Mouse (Mus musculus) layer of hippocampus, adult 6 months (tissue): ENCODE data around the gene Gm42957. TPM values are rescaled to one million over a fixed set of nuclear protein-coding genes. Genes with fewer than 3 reads are reported as not detected.

ENCODE experiments used
- long read RNA-seq, 2 experiments: library from polyadenylated mRNA; unstranded; transcript quantifications; one replicate each; pipeline ENCODE4 v2.0.0; 2019 to 2020
- polyA plus RNA-seq: library from polyadenylated mRNA; unstranded; fragments of <200 nt; fragmentation: Nextera tagmentation; gene quantifications from 2 replicates; pipeline ENCODE4 v1.2.3, GENCODE M21; 2021

Gene Gm42957
- polyA plus RNA-seq: not detected in 2 replicates
- long read RNA-seq, experiment 1, partial matches to known transcripts: 0 of 4 reads
- long read RNA-seq, experiment 1, other reads (novel, unspliced or antisense): 4 of 4 reads
- long read RNA-seq, experiment 2, partial matches to known transcripts: 0 of 1 reads
- long read RNA-seq, experiment 2, other reads (novel, unspliced or antisense): 1 of 1 reads

GRCm38 (mm10) chr3:96634928-96635879 is at the start of gene Gm42957, which contains the start of gene Pex11b:
TSS of gene Gm42957 (plus strand) at chr3:96635474.
TSS of gene Pex11b (plus strand) at chr3:96635376.

GRCm38 (mm10) chr3:96593790-96594560 is 41.3 kb upstream of the Gm42957 start, which contains the start of gene Polr3gl:
TSS of gene Polr3gl (minus strand) at chr3:96594181.

GRCm38 (mm10) chr3:96596228-96596707 is 39.0 kb upstream of the Gm42957 start, which contains the start of gene Ankrd34a:
TSS of gene Ankrd34a (plus strand) at chr3:96596636.

GRCm38 (mm10) chr3:96600639-96601250 is 34.5 kb upstream of the Gm42957 start, which contains the start of gene Lix1l:
TSS of gene Lix1l (plus strand) at chr3:96601149.

GRCm38 (mm10) chr3:96629729-96630600 is 5.3 kb upstream of the Gm42957 start, which contains the start of gene Rbm8a:
TSS of gene Rbm8a (plus strand) at chr3:96629933.

GRCm38 (mm10) chr3:96645018-96645649 is 9.9 kb downstream of the Gm42957 start, which contains the start of gene Itga10:
TSS of gene Itga10 (plus strand) at chr3:96645584.

GRCm38 (mm10) chr3:96669727-96670468 is 34.6 kb downstream of the Gm42957 start, which contains the start of gene Ankrd35:
TSS of gene Ankrd35 (plus strand) at chr3:96670131.

GRCm38 (mm10) chr3:96696198-96696765 is 61.0 kb downstream of the Gm42957 start, which contains the start of gene Pias3:
TSS of gene Pias3 (plus strand) at chr3:96696384.

Other genes starting within 250 kb of the Gm42957 start
- 0.14 TPM in 1 of 2 replicates, not detected in the other for gene BC107364, start 183.2 kb upstream of the Gm42957 start, polyA plus RNA-seq
- 0.19 and 0.55 TPM in 2 replicates for gene Hfe2, start 110.3 kb upstream of the Gm42957 start, polyA plus RNA-seq
- 5.2 and 6.2 TPM in 2 replicates for gene Txnip, start 77.5 kb upstream of the Gm42957 start, polyA plus RNA-seq
- 0.30 and 0.41 TPM in 2 replicates for gene Gm16253, start 58.5 kb upstream of the Gm42957 start, polyA plus RNA-seq
- gene Polr3gl, start 41.3 kb upstream of the Gm42957 start, polyA plus RNA-seq: 17.9 and 18.7 TPM in 2 replicates
- 30.7 and 38.3 TPM in 2 replicates for gene Ankrd34a, start 38.8 kb upstream of the Gm42957 start, polyA plus RNA-seq
- gene Lix1l, start 34.3 kb upstream of the Gm42957 start, polyA plus RNA-seq: 1.2 and 1.4 TPM in 2 replicates
- 22.5 and 30.1 TPM in 2 replicates for gene Rbm8a, start 5.5 kb upstream of the Gm42957 start, polyA plus RNA-seq
- gene Pex11b, start 98 bp upstream of the Gm42957 start, polyA plus RNA-seq: 106 and 113 TPM in 2 replicates
- gene Itga10, start 10.1 kb downstream of the Gm42957 start, polyA plus RNA-seq: 0.06 and 0.10 TPM in 2 replicates
- 3.0 and 3.7 TPM in 2 replicates for gene Ankrd35, start 34.7 kb downstream of the Gm42957 start, polyA plus RNA-seq
- gene Pias3, start 60.9 kb downstream of the Gm42957 start, polyA plus RNA-seq: 11.7 and 11.8 TPM in 2 replicates
- 11.9 and 12.1 TPM in 2 replicates for gene Nudt17, start 73.1 kb downstream of the Gm42957 start, polyA plus RNA-seq
- gene Polr3c, start 92.2 kb downstream of the Gm42957 start, polyA plus RNA-seq: 18.7 and 19.0 TPM in 2 replicates
- gene Rnf115, start 92.2 kb downstream of the Gm42957 start, polyA plus RNA-seq: 32.6 and 38.0 TPM in 2 replicates
- not detected in 2 replicates for gene Pdzk1, start 193.8 kb downstream of the Gm42957 start, polyA plus RNA-seq
- gene Cd160, start 193.9 kb downstream of the Gm42957 start, polyA plus RNA-seq: 0.09 and 0.10 TPM in 2 replicates